Mouse (Mus musculus) megakaryocyte-erythroid progenitor cell, adult 5-6 weeks (primary cell): Measurements from ENCODE around the gene Lcor. TPM values are rescaled to one million over a fixed set of nuclear protein-coding genes. Genes with fewer than 3 reads are reported as not detected.

Experiments
- ATAC-seq: replicated peaks from 2 replicates; pipeline ENCODE4 v1.8.0; 2016; ENCODE audit warnings: mild to moderate bottlenecking, inconsistent platforms; ENCODE audit not compliant: severe bottlenecking, poor library complexity, low FRiP score, low TSS enrichment
- total RNA-seq, 2 experiments: library from RNA; stranded (forward) in 1 of 2; stranded (reverse) in 1 of 2; fragments of 200-1000, 215-1000 nt in 1 of 2; fragments of >200 nt in 1 of 2; fragmentation: Nextera tagmentation in 1 of 2; gene quantifications; 2 replicates each; pipeline ENCODE4 v1.2.3; 2014 to 2017

The Lcor gene
- total RNA-seq (2014; fragmentation: Nextera tagmentation) (13.4 and 15.5 TPM in 2 replicates), total RNA-seq (2017) (13.1 and 16.9 TPM in 2 replicates)

DNA sequence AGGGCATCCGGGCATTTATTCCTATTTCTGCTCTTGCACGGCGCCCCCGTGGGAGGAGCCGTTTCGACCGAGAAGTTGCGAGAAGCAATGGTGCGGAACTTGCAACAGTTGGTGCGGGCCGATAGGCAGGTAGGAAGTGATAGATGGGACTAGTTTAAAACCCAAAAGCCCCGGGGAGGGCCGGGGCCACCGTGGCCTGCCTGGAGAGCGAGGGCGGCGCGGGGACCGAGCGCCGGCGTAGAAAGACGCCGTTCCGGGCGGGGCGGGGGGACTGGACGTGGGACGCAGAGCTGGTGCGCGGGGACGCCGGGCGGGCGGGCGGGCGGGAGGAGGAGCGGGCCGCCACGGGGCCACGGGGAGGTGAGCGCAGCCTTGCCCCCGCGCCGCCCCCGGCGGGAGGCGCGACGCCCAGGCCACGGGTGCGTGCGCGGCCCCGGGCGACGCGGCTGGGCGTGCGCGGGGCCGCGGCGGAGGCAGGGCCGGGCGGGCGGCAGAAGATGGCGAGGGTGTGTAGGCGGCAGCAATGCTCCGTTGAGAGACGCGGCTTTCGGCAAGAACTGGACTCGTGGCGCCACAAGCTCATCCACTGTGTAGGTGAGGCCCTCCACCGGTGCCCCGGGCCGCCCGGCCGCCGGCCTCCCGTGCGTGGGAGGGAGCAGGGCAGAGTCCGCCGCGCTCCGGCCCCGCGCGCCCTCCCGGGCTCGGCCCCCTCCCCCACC lies at the start of gene Lcor:
Lcor (plus strand) TSS at position 448 of the 719 bp plus-strand sequence.
- ATAC-seq, result peak; percentile 84

DNA sequence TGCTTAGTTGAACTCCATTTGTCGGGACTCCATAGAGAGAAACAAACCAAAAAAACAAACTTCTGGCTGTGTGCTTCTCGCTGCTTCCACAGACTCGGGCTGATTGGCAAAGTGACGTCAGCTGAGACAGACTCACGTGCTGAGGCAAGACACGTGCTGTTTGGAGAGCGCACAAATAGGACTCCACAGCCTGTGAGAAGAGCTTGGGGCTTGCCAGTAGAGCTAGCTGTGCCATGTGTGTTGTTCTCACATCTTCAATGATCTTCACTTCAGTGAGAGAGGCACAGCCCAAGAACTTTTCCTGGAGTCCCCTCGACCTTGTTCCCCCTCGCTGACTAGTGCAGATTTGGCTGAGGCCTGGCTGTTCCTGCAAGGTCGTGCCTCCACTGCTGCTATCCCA lies 47.1 kb upstream of the Lcor start:
- ATAC-seq, result no peak

DNA sequence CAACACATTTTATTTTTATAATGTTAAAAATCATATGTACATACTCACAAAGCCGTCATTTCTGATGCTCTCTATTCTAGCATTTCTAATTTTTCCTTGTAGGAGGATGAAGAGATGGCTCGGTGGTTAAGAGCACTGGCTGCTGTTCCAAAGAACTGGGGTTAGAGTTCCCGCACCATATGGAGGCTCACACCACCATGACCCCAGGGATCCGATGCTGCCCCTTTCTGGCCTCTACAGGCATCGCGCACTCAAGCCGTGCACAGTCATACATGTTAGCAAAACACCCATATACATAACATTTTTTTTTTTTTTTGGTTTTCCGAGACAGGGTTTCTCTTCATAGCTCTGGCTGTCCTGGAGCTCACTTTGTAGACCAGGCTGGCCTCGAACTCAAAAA lies 46.0 kb upstream of the Lcor start:
- no peak for ATAC-seq

DNA sequence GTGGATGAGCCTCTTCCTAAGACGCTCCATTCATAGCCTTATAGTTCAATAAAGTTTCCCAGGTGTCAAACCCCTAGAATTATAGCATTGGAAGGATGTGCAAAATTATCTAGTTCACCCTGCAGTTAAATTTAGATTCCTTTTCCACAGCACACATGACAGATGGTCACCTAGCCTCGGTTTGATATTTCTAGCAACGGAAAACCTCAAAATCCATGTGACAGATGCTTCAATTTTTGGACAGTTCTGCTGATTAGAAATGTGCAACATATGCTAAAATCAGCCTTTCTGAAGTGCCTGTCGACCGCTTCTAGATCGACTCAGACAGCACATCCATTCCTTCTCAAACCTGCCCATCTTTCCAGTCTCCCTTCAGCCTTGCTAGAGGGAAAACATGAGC lies 43.5 kb upstream of the Lcor start:
- ATAC-seq, result no peak

DNA sequence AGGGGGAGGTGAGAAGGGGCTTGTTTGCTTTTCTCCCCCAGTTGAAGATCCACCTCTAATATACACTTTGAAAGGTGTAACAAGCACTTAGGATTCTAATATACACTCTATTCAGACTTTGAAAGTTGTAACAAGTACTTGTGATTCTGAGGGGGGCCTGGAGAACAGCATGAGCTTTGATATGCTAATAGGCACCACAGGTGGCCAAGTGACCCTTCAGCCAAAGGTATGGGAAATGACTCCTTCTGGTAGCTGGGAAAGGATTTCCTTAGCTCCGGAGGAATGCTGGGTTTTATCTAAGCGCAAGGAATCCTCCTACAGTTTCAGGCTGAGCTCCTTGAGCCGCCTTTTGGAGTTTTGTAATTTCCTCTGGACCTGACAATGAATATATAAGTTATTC lies 41.0 kb upstream of the Lcor start:
- no peak for ATAC-seq

DNA sequence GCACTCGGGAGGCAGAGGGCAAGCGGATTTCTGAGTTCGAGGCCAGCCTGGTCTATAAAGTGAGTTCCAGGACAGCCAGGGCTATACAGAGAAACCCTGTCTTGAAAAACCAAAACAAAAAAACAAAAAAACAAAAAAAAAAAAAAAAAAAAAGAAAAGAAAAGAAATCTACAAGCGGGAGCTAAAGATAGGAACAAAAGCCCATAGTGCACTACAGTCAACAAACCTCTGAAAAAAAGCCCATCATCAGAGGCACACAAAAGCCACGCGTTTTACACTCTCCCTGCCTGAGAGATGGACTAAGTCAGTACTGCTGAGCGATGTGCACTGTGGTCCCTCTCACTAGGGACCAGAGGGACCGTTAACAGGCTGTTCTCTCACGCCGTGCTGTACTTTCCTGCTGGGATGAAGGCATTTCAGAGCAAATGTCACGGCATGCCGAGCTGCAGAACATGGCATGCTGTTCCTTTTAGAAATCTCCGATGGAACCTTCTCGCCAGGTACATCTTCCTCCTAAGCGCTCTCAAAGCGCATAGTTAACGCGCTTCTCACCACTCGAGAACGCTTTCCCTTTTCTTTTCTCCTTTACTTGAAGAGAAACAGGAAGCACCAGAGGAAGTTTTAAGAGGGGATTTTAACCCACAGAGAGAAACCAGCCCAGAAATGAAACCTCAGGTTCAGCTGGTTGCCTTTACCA lies 40.4 kb upstream of the Lcor start:
- no peak for ATAC-seq

DNA sequence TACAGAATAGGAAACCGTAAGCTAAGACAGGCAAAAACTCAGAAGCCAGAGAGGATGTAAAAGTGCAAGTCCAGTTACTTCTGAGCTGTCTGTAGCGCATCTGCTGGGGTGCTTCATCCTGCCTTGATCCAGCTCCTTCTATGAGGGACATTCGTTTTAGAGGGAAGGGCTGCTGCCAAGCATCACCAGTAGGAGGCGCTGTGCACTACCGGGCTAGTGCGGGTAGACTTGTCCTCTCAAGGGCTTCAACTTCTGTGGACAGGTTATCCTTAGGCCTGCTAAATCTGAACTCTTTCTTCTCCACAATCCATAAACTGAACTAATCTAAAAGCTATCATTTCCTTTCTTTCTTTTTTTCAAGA lies 39.8 kb upstream of the Lcor start:
- peak; percentile 84 for ATAC-seq

DNA sequence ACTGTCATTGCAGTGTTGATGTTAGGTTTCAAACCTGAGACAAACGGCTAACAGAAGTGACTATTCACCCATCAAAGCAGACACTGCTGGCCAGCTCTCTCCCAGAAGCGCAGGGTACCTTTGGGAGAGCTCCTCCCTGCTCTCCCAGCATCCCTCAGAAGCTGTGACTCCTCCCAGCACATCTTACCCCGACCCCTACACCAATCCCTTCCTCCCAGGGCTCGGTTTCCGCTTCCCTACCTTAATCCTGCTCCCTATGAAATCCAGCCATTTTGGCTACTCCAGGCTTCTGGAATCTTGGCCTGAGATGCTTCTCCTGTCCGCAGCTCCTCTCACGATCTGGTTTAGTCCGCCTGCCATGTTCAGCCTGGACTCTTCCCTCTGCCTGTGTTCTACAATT lies 37.9 kb upstream of the Lcor start:
- ATAC-seq, result no peak

DNA sequence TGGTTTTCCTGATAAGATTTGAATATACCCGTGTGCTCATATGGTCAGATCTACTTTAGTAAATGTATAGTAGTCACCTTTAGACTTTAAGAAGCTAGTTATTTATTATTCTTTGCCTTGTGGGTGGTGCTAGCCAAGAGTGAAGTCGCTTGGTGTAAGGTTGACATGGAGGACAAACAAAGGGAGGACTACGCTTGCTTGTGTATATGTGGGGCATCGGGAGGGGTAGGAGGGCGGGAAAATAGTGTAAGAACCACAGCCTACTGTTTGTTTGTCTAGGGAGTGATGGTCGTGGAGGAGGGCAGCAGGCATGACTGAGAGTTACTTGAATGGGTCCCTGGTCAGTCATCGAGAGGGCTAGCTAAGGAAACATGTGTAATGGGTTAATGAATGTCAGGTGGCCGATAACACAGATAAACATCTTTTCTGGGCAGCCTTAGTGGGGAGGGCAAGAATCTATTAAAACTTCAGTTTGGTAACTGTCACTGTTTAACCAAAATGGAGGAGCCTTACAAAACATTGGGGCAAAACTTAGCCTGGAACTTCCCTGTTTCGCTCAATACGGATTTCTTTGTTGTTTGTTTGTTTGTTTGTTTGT lies 37.3 kb upstream of the Lcor start:
- ATAC-seq, result no peak

DNA sequence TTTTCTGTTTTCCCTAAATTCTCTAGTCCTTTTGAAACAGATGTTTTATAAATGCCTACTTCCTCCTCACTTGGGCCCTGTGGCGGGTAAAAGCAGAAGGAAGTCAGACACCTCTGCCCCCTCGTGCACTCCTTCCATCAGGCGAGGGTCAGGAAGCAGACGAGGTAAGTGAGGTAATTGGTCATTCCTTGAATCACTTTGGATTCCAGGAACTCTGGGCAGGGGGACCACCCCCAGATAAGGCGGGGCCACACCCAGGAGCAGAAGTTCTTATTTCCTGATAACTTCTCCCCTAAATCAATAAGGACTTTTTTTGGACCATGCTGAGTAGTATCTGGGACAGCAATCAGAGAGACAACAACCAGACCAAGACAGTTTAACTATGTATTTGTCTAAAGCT lies 36.7 kb upstream of the Lcor start:
- ATAC-seq, result no peak

DNA sequence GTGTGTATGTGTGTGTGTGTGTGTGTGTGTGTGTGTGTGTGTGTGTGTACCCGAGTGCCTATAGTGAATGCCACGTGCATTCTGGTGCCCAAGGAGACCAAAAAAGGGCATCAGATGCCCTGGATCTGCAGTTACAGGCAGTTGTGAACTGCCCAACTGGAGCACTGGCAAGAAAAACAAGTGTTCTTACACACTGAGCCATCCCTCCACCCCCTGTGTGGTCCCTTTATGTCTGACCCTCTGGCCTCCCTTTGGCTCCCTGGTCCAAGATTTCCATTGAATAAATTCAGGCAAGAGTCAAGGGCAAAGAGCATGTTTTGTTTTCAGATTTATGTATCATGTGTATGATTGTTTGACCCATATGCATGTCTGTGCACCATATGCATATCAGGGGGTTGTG lies 35.3 kb upstream of the Lcor start:
- no peak for ATAC-seq

DNA sequence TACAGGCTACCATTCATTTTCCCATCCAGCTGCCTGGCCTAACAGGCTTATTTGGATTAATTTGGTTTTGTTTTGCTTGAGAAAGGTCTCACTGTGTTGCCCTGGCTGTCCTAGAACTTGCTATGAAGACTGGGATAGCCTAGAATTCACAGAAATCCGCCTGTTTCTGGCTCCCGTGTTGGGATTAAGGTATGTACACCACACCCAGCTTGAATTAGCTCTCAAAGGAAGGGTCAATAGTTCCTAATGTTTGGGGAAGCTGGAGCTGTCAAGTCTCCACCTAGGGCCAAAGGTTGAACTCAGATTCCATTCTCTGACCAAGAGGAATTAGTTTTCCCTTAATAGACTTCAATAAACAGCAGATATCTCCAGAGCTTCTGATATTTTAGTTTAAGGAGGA lies 34.7 kb upstream of the Lcor start:
- no peak for ATAC-seq

DNA sequence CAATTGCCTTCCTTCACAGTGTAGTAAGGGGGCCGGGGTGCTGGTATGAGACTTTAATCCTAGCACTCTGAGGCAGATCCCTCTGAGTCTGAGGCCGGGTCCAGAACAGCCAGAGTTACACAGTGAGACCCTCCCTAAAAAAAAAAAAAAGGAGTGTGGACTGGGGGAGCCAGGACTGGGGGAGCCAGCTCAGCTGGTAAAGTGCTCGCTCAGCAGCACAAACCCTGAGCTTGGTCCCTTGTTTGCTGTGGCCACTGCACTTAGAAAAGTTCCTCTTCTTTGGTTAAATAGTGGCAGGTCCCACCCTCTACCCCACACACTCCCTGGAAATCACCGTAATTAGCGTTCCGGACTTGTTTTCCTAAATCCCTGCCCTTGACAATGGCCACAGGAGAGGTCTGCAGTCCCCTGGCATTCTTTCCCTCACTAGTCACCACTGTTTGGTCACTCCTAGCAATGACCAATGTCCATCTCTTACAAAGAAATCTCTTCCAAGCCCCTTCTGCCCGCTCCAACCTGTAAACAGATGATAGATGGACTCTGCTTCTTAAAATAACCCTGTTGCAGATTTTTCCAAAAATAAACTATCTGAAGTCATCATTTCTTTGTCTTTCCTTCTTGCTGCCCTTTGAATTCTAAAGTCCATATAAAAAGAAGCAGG lies 32.9 kb upstream of the Lcor start:
- no peak for ATAC-seq

DNA sequence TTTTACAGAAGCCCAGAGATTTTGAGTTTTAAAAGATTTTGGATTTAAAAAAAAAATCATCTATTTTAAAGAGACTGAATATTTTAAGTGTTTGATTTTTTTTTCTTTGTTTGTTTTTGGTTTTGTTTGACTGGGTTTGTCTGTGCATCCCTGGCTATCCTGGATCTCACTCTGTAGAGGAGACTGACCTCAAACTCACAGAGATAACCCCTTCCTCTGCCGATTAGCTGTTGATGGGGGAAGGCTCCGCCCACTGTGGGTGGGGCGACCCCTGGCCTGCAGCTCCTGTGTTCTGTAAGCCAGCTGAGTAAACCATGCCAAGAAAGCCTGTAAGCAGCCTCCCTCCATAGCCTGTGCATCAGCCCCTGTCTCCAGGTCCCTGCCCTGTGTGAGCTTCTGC lies 30.3 kb upstream of the Lcor start:
- ATAC-seq, result peak; percentile 62

DNA sequence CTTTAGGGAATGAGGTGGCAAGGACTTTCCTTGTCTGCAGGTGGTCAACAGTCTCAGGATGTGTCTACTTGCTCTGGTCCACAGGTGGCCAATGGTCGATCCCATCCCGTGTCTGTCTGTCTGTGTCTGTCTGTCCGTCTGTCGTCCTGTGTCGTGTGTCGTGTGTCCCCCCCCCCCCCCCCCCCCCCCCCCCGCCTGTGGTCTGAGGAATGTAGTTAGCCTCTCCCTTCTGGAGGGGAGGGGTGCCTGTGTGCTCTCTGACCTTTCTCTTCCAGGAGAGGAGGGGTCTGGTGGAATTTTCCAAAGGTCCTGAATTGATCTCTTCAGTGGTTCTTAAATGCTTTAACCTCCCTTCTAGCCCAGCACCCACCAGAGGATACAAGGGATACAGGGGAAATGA lies 27.8 kb upstream of the Lcor start:
- no peak for ATAC-seq

DNA sequence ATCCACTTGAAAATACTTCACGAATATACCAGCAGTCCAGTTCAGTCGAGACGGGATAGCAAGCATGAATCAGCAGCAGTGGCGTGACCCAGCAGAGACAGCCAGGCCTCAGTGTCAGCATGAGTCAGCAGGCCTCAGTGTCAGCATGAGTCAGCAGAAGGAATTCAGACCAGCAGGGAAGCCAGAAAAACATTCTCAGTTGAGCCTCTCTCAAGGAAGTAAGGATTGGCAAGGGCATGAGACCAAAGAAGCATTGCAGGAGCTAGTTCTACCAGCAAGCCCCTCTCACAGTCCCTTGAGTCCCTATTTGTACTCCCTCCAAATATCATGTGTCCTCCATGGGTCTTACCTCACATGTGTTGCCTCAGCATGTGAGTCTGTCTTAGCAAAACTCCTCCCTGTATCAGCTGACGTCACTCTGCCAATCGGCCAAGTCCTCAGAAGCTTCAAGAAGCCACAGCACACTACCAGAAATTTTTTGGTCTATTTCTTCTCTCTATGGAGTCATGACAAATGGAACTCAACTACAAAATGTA lies 27.3 kb upstream of the Lcor start:
- ATAC-seq, result peak; percentile 80

DNA sequence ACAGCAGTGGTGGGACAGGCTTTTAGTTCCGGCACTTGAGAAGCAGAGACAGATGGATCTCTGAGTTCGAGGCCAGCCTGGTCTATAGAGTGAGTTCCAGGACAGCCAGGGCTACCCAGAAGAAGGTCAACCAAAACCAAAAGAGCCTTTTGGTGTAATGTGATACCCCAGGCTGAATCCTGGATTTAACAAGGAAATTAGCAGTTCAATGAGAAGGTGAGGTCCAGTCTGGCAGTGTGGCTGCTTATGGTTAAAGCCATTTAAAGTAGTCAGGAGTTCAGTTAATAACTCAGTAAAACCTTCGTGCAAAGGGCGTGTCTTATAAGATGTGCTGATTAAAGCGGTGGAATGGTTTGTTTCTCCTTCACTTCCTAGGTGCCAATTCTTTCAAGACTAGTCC lies 25.3 kb upstream of the Lcor start:
- ATAC-seq, result no peak

DNA sequence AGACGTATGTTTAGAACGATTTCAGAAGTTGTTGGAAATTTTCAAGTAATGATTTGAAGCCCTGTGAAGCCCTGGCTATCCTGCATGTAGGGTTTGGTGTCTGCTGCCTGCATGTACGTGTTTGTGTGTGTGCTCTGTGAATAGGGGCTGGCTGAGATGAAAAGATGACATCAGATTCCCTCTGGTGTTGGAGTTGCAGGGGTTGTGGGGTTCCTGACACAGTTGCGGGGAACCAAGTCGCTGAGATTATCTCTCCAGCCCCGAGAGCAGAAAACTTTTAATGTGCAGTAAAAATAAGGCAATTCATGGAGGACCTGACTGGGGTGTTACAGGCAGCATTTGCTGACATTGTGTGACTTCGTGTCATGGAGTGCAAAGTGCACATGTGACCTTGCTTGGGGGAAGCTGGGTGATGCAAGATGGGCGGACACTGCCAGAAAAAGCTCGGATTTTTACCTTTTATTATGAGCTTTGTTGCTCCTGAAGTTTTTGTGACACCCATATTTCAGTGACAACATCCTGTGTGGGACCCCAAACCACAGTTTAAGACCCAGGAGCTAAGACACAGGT lies 20.2 kb upstream of the Lcor start:
- ATAC-seq, result no peak

DNA sequence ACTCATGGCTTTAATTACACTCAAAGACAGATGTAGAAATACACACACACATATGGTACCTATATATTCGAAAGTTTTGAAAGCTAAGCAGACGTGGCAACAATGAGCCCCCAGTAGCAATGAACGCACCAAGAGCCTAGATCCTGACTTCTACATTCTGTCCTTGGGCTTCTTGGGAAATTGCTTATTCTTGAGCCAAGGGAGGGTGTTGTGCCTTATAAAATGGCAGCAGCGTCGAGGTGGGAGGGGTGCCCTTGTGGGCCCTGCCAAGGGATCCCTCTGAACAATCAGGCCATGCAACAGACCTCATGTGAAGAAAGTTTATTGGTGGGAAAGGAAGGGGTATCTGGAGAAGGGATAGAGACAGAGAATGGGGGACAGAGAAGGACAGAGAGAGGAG lies 18.6 kb upstream of the Lcor start:
- ATAC-seq, result no peak

DNA sequence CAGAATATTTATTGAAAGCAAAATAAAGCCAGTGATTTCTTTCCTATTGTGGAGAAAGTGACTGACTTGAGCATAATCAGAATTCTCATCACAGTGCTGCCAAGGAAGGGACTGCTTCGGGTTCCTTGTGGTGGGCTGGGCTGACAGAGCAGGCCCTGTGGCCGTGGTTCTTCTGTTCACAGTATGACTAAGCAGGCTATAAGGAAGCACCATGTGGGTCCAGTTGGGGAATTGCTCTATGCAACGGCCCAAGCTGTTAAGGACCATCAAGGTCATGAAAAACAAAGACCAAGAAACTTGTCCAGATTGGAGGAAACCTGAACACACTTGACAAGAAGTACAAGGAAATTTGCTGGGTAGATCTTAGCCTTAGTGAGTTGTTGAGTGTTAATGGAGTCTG lies 16.0 kb upstream of the Lcor start:
- ATAC-seq, result no peak
